Mouse (Mus musculus): ENCODE results near the gene Cldn10. TPM values are rescaled to one million over a fixed set of nuclear protein-coding genes. Genes with fewer than 3 reads are reported as not detected.
A peak's percentile ranks its signal among the peaks of the same experiment; 100 is the strongest.
"Not testable (repeated sequence)": the region's sequence is repeated elsewhere in the genome, so short reads cannot be mapped to it uniquely, and the experiment has no call there.

Cldn10 gene
- total RNA-seq, 2 experiments from 2014 or later = 0.14 TPM; not detected in 1

DNA sequence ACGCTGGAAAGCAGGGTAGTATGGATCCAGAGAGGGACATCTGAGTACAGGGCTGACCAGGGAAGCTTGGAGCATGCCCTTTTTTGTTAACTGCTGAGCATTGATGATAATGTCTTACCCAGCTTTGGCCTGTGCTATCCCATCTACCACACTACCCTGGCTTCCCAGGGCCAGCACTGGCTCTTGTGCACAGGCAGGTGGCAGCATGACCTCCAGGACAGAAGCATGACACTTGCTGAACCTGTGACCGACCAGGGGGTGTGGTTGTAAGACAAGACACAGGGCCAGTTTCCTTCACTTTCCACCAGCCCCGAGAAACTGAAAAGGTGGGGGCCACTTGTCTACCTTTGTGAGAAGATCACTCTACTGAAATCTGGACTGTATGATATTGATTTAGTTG, 5.5 kb upstream of the Cldn10 start:
- no peak for DNase-seq

DNA sequence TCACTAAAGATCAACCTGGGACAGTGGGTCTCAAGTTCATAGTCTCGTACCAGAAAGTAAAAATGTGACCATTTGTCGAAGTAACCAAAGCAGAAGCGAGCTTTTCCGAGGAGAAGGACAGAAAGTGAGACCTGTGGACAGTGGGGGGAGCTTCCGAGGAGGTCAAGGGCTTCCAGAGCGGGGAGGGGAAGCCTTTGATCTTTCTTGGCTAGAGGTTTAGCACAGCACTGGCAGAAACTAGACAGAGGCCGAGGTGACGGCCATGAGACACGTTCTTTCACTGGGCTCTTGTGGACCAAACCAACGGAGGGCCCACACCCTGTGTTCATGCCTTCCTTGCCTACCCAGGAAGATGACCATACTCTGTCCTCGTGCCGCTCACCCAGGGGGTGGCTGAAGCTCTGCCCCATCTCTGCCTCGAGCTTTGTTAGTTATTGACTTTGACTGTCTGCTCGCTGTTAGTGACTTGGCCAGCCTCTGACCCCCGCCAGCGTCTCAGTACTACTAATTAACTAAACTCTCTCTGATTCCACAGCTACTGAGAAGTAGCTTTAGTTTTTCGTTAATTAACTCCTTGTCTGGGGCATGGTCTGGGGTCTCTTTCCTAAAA, 4.3 kb upstream of the Cldn10 start:
- no peak for DNase-seq

DNA sequence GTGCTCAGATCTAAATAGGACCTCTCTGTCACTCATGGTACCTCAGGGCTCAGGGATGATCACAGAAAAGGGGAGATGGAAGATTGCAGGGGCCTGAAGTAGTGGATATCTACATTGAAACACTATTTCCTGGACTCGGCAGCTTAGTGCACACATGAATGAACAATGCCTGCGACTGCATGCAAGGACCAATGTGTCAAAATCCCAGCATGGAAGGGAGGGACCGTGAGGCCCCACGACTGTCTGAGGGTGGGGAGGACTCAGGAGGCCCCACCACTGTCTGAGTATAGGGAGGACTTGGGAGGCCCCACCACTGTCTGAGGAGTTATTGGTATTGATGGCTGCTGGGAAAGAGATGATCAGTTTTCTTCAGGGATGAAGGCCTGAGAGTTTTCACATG, 2.5 kb downstream of the Cldn10 start:
- DNase-seq = no peak

DNA sequence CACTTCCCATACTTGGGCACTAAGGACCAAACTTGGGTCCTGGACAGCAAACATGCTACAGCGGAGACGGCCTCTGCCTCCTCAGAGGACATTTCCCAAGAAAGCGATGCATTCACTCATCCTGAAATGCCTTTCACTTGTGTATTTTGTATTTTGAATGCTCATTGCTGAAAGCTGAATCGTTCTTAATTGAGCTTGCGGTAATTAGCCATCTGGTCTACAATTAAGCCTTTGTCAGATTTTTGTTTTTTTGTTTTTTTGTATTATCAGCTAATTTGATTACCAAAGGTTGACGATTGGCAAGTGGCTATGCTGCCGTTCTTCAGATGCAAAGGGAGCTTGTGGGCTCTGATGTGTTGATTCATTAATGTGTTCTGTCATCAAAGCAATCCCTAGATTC, 5.2 kb downstream of the Cldn10 start:
- DNase-seq = no peak

DNA sequence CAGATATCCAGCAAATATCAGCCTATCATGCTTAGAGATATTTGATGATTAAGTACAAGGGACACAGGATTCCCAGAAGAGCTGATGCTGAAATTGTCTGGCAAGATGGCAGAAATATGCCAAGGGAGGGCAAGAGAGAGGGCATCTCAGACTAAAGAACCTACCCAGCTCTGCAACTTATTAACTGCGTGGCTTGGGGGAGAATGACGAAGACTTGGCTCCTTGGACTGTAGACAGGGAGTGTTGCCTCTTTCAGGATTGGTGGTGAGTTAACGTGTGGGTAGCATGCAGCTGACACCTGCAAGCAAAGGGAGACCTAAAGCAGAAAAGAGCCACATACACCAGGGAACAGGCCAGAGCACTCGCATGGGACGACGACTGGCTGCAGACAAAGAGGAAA, 5.7 kb downstream of the Cldn10 start:
- no peak for DNase-seq

DNA sequence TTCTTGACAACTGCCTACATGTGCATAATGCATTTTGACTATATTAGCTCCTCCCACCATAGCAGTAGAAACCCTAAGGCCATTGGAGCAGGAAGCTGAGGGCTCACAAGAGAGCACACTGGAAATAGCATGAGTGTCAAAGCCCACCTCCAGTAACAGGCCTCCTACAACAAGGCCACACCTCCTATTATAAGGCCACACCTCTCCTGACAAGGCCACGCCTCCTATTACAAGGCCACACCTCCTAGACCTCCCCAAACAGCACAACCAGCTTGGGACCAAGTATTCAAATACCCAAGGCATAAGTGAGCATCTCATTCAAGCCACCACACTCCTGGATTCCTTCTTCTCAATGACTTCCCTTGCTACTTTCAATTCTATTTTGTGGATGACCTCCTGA, 6.5 kb downstream of the Cldn10 start:
- no peak for DNase-seq

DNA sequence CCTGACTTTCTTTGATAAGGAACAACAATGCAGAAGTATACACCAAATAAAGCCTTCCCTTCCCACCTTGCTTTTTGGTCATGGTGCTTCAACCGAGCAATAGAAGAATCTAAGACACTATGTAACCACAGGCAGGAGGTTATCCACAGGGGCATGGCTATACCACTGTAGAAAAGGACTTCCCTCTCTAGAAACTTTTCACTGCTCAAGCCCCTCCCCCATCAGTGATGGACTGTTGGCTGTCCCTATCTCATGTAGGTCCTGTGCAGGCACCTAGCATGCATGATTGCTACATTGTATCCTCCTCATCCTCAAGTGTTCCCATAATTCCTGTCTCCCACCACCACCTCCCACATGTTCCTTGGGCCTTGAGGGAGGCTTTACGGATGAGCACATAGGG, 7.2 kb downstream of the Cldn10 start:
- no peak for DNase-seq

DNA sequence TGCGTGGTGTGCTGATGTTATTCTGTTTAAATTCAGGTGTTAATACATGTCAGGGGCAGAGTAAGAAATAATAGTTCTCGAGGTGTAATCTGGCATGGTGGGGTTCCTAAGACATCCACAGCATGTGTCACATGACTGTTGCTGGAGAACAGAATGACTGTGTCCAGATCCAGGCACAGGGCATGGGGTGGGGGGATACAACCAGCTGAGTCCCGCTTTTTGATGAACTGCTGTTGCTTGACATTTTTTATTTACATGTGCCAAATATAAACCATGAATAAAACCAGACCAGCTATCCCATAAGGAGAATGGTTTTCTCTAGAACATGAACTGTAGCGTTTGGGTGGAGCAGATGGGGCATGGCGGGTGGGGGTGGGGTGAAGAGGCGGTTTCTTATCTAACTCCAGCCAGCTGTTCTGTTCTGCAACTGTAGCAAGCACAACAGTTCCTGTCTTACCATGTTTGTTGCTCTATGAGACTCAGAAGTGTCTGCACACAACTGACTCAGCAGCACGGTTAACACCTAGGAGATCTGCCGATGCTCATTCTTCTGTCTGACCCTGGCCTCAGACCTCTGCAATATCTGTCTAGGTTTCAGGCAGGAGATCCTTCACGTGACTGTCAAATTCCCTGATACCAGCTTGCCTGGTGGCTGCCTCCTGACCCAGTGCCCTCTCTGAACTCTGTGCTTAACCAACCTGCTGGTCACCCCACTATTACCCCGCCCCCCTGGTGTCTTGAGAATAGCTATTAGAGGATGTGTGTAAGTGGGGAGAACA, 8.4 kb downstream of the Cldn10 start:
- DNase-seq = no peak

DNA sequence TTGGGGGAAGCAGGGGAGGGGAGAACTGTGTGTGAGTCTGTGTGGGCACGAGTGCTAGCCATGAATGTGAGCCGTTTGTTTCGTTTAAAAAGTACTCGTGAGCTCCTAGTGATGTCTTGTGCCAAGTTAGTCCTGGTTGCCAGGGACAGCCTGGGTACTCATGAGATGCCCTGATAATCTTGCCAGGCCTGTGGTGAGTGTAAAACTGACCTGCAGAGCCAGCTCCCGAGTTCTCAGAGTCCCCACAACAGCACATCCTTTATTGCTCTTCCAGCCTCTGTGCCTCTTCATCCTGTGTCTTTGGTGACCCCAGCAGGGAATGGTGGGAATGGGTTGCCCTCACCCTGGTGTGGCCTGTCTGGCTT, 9.0 kb downstream of the Cldn10 start:
- no peak for DNase-seq

DNA sequence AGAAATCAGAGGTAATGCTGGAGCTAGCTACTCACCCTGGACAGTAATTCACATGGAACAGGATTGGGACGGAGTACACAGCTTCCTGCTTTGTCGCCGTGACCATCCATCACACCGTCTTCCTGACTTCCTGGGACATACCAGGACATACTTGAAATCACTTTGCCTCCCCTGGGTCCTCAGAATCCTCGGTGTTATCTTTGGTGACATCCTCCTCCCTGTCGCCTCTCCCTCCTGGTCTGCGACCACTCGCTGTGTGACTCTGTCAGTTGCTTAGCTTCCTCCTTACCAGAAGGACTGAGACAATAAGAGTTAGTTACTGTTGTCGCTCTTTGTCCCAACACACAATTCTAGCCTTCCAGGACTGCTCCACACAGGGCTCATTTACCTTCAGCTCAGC, 9.6 kb downstream of the Cldn10 start:
- DNase-seq = no peak

DNA sequence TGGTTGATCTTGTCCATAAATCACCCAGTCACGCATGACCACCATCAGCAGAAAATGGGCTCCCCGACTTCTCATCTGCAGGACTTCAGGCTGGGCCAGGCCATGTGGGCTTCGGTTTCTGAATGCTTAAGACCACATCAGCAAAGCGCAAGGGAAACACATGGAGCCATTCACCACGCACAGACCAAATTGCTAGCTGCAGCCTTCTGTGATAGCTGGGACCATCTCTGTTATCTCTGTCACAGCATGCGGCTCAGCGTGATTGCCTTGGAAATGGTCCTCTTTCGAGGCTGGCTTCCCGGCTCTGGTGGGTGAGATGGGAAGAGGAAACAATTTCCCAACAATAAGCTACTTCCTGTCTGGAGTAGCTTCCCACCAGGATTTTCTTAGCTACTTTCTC, 12.2 kb downstream of the Cldn10 start:
- DNase-seq = no peak

DNA sequence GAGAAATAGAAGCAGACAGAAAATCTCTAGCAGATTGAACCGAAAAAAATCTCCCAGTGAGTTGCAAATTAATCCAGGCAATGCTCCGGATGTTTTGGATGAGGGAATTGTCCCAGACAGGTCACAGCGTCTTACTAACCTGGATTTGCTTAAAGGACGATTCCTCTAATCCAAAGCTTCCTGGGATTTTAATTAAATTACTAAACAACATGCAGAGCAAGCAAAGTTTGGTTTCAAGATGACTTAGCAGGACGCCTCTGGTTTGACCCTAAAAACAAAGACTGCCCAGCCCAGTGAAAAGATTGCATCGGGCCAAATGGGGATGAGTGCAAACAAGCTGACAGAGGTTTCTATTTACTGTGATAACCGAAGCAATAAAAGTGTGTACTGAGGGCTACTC, 16.2 kb downstream of the Cldn10 start:
- DNase-seq = no peak

DNA sequence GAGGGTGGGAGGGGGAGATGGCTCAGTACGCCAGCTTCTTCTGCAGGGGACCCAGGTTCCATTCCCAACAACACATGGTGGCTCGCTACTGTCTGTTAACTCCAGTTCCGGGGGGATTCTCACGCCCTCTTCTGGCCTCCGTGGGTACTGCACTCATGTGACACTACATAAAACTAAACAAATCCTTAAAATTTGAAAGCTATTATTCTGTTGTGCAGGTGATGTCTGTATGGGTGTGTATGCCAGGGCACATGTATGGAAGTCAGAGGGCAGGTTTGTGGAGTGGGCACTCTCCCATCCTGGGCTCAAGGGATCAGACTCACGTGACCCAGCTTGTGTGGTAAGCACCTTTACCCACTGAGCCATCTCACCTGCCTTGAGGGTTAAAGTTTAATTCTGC, 16.6 kb downstream of the Cldn10 start:
- DNase-seq = no peak

DNA sequence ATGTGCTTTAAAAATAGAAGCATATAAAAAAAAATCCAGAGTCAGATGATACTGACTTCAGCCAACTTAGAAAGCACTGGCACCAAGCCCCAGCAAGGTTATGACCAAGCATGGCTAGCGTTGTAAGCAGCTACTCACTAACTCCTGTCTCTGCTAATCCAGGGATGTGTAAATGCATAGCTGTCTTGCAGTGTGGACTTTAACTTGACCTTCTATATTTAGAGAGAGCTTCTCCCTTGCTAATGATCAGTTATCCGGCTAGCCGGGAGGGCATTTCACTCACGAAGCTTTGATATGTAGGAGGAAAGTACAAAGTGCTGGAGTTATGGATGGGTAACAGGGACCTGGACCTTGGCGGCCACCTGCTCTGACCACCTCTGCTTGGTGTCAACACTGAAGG, 19.9 kb downstream of the Cldn10 start:
- no peak for DNase-seq

DNA sequence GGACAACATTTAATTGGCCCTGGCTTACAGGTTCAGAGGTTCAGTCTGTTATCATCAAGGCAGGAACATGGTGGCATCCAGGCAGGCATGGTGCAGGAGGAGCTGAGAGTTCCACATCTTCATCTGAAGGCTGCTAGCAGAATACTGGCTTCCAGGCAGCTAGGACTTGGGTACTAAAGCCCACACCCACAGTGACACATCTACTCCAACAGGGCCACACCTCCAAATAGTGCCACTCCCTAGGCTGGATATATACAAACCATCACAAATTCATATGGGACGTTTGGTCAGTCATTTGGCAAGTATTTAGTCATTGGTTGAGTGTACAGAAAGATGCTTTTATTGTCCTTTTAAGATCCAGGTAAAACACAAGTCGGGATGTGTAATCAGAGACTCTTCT, 20.5 kb downstream of the Cldn10 start:
- DNase-seq = not testable (repeated sequence)

DNA sequence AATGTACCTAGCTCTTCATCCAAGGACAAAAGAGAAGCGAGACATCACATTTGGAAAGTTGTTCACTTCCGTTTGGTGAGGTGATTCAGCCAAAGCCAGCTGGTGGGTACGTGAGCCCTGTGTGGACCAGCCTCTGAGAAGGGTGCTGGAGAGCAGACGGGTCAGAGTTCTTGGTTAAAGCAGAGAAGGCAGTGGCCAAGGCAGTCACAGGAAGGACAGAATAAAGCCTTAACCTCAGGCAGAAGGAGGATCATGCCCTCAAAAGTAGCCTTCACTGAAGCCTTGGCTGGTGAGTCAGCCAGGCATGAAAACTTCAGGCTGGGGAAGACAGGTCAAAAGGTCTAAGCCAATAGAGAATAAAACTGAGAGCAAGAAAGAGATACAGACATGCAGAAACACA, 22.0 kb downstream of the Cldn10 start:
- DNase-seq = no peak

DNA sequence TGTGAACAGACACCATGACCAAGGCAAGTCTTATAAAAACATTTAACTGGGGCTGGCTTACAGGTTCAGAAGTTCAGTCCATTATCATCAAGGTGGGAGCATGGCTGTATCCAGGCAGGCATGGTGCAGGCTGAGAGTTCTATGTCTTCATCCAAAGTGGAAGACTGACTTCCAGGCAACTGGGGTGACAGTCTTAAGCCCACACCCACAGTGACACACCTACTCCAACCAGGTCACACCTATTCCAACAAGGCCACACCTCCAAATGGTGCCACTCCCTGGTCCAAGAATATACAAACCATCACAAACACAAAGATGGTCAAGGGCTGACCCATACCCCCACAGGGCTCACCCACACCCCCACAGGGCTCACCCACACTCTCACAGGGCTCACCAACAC, 23.5 kb downstream of the Cldn10 start:
- not testable (repeated sequence) for DNase-seq

DNA sequence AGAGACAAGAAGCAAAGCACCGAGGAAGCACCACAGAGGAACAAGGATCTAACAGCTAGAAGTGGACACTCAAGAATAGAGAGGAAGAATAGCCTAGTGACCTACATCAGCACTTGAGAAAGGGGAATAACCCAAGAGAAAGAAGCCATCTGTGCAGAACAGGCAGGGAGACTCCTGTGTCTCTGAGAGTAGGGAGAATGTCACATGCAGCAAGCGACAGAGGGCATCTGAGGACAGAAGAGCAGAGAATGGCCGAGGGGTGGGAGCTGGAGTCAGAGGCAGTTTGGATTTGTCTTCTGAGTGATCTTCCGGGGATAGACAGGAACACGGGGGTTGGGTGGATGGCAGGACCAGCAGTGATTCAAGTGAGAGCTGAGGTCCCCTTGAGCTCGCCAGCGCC, 25.4 kb downstream of the Cldn10 start:
- no peak for DNase-seq

DNA sequence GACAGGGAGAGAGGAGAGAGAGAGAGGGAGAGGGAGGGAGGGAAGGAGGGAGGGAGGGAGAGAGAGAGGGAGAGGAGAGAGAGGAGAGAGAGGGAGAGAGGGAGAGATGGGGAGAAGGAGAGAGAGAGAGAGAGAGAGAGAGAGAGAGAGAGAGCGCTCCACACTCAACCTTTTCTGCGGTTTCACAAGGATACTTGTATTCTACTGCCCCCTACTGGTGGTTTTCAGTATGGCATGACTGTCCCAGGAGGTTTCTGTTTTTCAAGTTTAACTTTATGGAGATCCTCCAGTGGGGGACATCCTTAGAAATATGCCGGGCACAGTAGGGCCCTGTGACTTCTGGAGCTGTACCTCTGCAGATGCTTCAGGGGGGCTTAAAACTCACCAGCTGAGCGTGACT, 28.8 kb downstream of the Cldn10 start:
- peak; percentile 38 for DNase-seq

DNA sequence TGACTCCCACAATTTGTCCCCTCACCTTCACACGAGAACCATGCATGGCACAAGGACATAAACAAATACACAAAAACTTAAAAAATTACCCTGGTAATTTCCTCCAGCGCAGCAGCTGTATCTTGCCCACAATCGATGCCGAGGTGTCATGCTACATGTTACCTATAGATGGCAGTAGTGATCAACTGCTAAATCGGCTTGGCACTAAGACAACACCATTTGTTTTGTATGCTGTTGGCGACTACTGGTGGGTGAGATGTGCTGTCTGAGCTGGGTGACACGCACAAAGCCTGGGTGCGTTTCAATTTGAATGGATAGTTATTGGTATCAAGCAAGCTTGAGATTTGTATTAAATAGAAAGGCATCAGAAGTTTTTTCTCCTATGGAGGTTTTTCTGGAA, 32.4 kb downstream of the Cldn10 start:
- DNase-seq = peak; percentile 33

DNA sequence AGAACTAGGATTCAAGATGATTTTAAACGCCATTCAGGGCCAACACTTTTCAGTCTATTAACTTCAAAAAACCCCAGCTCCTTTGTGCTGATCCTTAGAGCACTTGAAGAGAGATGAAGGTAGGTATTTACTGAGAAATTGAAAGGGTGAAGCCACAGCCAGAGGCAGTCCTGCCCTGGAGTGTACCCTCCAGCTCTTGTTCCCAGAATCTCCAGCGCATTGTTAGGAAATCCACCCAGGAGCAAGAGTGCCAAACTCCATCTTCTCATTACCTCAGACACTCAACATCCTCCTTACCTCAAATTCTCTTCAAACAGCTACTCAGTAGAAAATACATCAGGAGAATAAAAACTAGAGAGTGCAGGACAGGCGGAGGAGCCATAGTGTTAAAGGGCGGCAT, 35.1 kb downstream of the Cldn10 start:
- DNase-seq = no peak

DNA sequence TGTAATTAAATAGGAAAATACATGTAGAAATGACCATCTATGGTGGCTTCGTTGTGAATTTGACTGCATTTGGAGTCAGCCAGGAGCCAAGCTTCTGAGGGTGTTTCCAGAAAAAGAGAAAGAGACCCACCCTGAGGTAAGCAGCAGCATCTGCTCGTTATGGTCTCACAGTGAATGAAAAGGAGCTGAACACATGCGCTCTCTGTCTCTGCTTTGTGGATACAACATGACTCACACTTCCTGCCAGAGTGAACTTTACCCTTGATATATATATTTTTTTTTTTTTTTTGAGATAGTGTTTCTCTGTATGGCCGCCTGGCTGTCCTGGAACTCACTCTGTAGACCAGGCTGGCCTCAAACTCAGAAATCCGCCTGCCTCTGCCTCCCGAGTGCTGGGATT, 35.6 kb downstream of the Cldn10 start:
- no peak for DNase-seq

DNA sequence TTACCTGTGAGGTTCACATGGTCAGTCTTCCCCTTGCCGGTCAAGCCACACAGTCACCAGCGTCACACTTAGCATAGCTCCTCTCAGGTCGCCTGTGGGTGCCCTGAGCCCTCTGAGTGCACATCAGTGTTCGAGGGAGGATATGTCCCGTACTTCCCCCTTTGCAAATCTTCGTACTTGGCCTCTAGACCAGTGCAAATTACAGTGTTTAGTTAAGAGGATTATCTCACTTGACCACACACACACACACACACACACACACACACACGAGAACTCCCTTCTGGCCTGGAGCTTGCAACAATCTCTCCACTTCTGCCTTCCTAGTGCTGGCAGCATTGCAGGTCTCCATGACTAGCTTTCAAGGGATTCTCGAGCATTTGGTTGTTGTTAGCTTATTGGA, 38.6 kb downstream of the Cldn10 start:
- no peak for DNase-seq

DNA sequence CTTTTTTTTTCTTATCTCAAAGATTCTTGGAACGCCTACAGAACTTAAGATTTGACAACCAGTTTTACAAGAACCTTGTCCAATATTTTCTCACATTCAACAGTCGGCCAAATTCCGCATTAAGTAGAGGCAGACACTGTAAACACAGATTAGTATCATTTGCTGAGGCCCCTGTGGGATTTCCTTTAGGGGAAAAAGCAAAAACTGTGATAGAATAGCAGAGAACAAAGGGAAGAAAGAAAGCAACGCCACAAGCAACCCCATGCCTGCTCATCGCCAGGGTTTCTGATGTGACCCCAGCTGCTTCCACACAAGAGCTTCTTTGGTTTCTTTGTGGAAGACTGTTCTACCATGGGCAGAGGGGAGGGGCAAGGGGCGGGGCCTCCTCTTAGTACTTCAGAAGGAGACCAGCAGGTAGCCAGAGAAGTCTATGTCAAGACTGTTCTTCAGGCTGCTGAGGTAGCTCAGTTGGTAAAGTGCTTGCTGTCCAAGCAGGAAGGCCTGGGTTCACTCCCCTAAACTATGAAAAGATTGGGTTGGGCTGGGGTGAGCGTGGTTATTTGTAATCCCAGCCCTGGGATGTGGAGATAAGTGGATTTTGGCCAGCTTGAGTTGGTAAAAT, 39.7 kb downstream of the Cldn10 start:
- DNase-seq = no peak
